Mouse (Mus musculus) 416B (cell line): ENCODE data around the gene Stip1.
"Not testable (repeated sequence)": the region's sequence is repeated elsewhere in the genome, so short reads cannot be mapped to it uniquely, and the experiment has no call there.

Experiments
- DNase-seq: peaks from one replicate; pipeline ENCODE4 v3.0.0; 2011; ENCODE audit warnings: low read depth

The Stip1 gene

DNA sequence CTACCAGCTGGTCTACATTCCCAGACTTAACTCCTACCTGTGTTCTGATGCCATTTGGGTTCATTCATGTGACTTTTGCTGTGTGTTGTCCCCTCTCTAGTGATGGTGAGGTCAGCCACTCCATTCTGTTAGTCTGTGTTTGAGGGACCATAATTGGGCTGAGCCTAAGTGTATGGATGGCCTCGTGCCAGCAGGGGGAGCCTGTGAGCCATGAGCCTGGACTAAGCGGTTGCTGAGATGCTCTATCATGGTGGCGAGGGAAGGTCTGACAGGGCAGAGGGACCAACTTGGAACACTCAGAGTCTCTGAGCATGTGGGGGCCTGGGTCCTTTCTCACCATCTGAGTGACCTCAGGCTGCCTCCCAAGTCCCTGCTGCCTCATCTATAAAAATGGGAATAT is 24.8 kb upstream of the Stip1 start:
- DNase-seq: peak; percentile 84

DNA sequence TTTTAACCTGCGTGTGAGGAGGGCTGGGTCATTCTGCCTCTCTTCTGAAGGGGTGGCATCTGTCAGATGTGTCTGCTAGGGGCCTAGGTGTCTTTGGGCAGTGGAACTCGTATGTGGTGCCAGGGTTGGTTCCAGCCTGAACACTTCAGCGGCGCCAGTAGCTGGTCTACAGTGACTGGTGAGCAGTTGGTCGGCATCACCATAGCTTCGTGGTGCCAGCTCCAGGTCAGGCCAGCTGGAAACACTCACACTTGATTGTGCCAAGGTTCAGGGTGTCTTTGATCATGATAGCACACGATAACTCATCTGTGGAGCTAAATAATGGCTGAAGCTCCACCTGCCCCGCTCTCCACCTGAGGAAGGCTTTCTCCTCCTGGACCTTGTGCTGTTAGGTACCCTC is 23.1 kb upstream of the Stip1 start:
- no peak for DNase-seq

DNA sequence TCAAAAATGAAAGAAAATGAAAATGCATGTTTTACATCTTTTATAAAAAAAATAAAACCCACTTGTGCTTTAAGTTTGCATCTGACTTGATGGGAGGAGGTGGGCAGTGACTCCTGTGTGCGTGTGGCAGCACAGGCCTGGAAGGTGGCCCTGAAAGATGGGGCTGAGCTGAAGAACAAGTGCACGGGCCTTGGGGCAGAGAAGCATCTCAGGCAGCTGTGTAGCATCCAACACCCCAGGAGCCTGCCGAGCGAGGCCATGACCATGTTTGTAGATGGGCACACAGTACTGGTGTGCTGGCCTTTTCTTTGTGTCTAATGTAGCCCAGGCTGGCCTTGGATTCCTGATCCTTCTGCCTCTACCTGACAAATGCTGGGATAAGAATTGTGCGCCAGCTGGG is 22.3 kb upstream of the Stip1 start:
- DNase-seq: no peak

- no peak for DNase-seq
These were observed 18.8 kb upstream of the Stip1 start for GRCm38 (mm10) chr19:7058541-7058940.

DNA sequence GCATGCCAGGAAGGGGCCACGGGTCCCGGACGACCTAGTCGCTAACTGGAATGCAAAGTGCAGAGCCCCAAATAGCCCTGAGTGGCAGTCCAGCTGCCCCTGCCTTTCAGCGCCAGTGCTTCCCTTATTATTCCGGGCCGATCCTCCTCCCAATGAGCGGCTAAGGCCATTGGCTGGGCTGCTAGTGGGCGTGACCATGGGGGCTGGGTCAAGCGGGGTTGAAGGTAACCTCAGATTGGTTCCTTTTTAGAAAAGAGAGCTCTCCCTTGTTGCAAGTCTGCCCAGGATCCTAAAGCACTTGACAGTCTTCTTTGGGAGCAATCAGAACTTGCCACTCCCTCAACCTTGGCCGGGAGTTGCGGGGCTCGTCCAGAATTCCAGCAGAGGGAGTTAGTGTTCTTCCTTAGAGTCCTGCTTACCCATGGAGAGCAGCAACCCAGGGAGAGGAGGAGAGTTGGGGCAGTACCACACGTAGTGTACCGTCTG is 18.0 kb upstream of the Stip1 start:
- DNase-seq: peak; percentile 92

- no peak for DNase-seq
These were observed 17.5 kb upstream of the Stip1 start for GRCm38 (mm10) chr19:7057126-7057721.

DNA sequence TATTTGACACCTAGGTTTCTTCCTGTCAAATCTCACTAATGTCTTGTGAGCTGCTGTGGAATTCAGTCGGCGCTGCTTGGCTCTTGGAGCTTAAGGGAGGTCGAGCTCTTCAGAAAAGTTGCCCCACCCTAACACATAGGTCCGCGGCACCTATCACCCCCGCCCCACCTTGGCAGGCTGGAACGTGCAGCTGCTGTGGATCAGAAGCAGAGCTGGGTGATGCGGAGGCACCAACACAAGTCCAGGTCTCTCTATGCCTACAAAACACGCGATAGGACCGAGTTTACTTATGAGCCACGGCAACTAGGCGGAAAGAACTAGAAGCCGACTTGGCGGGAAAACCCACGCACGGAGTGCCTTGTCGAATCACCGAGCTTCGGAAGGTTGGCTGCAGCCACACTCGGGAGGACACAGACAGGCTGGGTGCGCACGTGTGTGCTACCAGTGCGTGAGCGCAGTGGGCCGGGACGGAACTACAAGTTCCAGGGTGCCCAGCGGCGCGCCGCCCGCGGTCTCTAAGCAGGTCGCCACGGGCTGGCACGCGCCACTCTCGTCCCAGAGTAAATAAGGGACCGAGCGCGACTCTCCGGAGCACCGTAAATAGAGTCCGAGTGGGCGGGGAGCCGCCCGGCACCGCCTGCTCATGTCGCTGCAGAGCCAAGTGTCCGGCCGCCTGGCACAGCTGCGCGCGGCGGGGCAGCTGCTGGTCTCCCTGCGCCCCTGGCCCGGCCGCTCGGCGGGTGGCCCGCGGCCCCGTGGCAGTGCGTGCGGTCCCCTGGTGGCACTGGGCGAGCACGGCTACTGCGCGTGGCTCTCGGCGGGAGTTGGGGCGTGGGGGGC is 16.7 kb upstream of the Stip1 start, which contains the start of gene Macrod1:
Gene Macrod1, plus strand, starts transcription at position 563 of the 840 bp plus-strand sequence.
- DNase-seq: peak; percentile 82

GRCm38 (mm10) chr19:7055173-7055572 is 15.4 kb upstream of the Stip1 start:
- peak; percentile 57 for DNase-seq

- no peak for DNase-seq
These were observed 15.0 kb upstream of the Stip1 start for GRCm38 (mm10) chr19:7054772-7055171.

DNA sequence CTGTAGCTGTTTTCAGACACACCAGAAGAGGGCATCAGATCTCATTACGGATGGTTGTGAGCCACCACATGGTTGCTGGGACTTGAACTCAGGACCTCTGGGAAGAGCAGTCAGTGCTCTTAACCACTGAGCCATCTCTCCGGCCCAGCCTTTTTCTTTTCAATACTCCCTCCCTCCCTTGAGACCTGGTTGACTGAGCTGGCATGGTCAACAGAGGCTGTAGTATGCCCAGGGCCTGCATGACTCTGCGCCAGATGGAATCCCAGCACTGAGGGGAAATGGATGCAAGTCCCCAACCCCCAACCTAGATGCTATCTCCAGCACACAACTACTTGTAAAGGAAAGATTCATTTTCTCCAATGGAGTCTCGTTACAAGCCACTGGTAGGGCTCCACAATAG is 13.6 kb upstream of the Stip1 start:
- DNase-seq: not testable (repeated sequence)

DNA sequence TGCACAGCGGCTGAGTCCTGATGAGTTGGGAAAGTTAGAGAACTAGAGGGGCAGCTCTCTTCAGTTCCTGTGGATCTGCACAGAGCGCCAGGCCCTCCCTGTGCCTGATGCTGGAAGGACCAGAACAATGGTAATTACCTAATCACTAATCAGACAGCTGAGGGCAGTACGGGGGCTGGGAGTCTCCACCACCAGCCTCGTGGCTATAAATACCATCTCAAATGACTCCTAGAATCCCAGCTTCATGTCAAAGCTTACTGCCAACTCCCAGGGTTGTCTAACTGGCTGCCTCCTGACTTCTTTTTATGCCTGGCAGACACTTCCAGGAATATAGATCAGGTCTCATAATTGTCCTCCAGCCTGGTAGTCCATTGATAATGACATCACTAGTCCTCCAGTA is 4.9 kb upstream of the Stip1 start:
- no peak for DNase-seq

DNA sequence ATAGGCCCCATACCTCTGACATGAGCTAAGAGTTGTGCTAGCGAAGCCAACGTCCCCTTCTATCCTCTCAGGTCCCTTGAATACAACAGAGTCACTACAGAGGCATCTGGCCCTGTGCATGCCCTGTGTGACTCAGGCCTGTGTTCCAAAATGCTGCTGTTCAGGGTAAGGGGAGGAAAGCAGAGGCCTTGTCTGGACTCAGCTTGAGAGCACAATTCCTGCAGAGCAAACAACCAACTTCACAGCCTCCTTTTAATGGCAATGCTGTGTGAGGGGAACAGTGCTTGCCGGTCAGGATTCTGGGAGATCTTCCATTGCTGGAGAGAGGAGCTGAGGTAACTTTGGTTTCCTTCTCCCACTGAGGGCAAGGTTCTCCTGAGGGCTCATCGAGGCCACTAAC is 4.5 kb upstream of the Stip1 start:
- no peak for DNase-seq

DNA sequence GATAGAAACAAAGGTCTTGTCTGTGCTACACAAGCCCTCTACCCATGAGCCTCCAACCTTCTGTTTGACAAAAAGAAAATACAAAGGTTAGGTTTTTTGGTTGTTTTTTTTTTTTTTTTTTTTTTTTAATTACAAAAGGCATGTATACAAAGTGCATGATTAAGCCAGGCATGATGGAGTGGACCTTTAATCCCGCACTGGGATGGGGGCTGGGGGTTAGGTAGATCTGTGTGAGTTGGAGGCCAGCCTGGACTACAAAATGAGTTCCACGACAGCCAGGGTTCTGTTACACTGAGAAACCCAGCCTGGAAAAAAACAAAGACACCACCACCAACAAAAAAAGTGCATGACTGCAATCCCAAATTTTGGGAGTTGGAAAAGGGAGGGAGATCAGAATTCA is 1.4 kb upstream of the Stip1 start:
- no peak for DNase-seq

DNA sequence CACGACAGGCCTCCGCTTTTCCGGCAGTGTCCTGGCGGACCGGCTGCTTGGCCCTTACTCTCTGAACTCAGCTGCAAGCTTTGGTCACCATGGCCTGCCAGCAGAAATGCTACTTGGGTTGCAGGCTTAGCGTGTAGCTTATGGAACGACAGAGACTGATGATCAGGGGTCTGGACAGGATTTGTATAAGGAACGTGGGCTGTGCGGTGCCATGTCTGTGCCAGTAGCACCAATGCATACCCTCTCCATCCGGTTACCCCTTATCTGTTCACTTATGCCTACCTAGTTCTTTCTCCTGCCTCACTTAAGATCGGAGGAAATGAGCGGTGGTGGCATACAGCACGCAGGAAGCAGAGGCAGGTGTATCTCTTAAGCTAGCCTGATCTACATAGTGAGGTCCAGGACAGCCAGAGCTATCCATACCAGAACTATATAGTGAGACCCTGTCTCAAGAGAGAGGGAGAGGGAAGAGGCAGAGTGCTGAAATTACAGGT is 917 bp upstream of the Stip1 start:
- DNase-seq: no peak

DNA sequence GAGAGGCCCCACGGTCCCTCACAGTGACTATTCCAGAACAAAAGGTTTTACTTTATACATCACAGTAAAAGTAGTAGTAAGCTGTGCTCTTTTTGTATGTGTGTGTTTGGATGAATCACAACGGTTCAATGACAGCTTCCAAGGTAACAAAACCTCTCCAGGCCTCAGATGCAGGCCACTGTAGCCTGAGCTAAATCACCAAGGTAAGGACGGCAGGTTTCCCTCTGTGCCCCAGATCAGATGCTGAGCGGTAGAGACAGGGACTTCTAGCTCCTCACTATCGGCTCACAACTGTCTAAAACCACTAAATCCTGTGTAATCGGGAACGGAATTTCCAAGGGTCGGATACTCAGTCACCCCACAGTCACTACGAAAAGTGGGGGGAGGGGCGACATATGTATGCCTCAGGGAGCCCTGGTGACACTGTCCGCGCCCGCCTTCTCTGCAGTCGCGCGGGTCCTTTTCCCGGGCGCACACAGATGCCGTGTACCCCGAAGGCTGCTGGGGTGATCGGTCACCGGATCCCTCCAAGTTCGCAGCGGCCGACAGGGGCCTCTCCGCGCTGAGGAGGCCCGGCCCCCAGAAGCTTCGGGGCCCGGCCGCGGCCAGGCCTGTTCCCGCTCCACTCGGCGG is 563 bp downstream of the Stip1 start:
- peak; percentile 59 for DNase-seq

GRCm38 (mm10) chr19:7034006-7034405 is 5.8 kb downstream of the Stip1 start:
- no peak for DNase-seq

DNA sequence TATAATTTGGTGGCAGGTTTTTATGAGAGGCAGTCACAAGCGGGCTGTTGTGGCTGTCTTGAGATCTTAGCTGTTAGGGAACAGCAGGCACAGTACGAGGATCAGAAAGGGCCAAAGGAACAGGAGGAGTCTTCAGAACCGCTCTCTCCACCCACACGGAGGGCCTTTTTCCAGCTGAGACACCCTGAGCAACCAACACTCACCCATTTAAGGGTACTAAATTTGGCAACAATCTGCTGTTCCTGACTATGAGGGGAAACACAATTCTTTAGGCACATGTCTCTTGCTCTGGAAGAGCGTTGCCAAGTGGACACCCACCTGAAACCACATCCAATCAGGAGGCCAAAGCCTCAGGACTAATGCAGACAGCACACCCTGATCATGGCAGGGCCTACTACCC is 10.2 kb downstream of the Stip1 start:
- DNase-seq: no peak

DNA sequence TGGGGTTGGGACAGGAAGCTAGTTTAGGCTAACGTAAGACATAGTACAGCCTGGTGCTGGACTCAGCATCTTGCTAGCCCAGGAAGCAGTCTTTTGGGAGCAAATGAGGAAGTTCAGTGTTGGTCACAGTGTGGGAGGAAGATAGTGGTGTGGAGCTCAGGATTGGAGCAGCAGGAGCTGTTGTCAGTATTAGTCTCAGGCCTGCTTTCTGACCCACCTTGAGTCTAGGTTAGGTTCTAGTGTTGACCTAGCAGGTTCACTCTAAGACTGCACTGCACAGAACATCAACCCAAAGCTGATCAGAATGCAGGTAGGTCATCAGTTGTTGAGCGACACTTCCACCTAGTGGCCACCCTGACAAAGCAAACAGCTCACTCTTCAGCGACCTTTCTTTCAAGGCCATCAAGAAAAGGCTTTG is 19.5 kb downstream of the Stip1 start:
- peak; percentile 84 for DNase-seq

DNA sequence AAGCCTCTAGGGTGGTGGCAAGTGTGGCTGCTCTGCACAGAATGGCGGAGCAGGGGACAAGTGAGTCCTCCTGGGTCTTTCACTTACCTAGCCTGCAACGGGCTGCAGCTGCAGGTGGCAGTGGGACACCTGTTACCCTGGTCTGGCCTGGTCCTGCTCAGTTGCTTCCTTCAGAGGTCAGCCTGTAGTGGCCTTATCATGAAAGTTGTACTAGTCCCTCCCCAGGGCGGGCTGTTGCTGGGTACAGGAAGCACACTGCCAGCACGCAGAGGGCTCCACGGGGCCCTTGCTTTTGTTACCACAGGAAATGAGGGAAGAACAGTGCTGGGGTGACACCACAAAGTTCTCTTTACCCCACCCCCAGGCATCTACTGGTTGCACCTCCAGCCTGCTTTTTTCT is 20.6 kb downstream of the Stip1 start, which contains the start of gene Fermt3:
Gene Fermt3, minus strand, starts transcription at position 279 of the 400 bp plus-strand sequence.
- peak; percentile 94 for DNase-seq

DNA sequence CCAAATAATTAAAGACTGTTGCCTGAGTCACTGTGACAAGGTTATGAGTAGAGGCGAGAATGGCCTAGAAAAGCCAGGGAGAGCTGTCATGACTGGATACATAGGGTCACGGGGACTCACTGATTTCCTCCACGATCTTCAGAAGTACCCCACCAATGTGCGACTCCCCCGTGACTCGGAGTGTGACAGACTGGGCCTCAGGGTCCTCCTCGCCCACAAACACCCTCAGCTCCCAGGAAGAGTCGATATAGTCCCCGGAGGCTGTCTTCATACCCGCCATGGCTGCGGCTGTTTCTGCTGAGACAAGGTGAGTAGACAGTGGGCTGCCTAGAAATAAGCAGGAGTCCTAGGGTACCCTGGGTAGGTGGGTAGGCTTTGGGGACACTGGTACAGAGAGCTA is 21.2 kb downstream of the Stip1 start:
- DNase-seq: no peak

DNA sequence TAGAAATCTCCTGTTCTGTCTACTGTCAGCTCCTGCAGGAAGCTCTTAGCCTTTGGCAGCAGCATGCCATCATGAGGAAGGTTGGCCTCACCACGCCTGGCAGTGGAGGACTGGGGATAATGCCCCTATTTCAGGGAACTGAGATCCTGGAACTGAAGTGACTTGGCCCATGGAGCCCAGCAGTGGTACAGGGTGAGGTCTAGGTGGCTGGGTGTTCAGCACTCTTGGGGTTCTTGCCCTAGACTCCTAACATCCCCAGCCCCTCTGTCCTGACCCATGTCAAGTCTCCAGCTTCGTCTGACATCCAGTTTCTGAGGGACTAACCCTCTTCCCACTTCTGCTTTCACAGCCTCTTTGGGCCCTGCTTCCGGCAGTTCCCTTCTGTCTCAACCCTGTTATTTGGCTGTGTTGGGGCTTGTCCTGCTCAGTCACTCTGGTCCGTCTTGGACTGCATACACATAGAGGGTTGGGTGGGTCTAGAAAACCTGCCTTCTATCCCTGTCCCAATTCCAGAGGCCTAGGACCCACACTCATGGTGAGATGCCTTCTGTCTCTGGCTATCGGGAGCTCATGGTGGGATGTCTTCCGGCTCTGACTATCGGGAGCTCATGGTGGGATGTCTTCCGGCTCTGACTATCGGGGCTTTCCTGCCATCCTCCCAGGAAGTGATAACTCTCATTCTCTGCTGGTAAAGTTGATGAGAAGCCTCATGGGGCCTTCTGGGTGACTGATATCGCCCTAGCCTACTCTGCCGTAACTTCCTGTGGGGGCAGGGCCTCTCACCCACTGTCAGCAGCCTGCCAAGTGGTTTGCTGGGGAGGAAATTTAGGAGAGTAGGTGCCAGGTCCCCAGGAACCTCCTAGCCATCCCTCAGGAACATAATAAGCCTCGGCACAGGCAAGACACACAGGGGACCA is 22.0 kb downstream of the Stip1 start:
- DNase-seq: peak; percentile 83
